Mouse (Mus musculus) thymus, postnatal 0 days (tissue): ENCODE data around the gene Atg5. TPM values are rescaled to one million over a fixed set of nuclear protein-coding genes. Genes with fewer than 3 reads are reported as not detected.
"Not testable (repeated sequence)": the region's sequence is repeated elsewhere in the genome, so short reads cannot be mapped to it uniquely, and the experiment has no call there.

ENCODE experiments used
- DNase-seq: peaks from one replicate; pipeline ENCODE4 v3.0.0-alpha.2; 2015; ENCODE audit warnings: low spot score
- polyA plus RNA-seq: library from polyadenylated mRNA; unstranded; fragments of >200 nt; fragmentation: Nextera tagmentation; extraction: Ambion mirVana; gene quantifications from 2 replicates; pipeline ENCODE4 v1.2.1, GENCODE M21; 2015

The Atg5 gene
- polyA plus RNA-seq, result 49.7 and 54.7 TPM in 2 replicates

DNA sequence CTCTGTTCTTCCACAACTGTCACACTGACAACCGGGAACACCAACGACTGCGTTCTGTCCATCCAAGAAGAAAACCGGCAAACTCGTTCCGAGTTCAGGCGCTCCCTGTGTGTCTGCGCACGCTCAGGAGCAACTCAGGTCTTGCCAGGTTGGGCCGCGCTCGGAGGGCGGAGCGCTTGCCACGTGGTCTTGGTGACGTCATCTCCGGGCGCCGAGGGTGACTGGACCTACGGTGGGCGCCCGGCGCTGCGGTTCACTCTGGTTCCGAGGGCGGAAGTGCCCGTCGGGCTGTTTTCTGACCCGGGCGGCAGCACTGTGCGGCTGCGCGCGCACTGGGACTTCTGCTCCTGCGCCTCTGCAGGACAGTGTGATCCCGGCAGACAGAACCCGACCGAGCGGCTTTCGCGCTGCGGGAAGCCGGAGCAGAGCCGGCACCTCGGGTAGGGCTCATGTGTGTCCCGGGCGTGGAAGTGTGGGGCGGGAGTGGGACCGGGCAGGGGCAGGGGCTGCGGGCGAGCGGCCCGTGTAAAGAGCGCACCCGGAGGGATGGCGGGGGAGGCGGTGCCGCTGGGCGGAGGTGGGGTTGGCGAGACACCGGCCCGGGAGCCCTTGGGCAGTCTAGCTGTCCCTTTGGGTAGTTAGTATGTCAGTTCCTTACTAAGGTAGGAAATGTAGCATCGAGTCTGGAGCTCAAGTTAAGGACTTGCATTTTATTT is at the start of gene Atg5:
Gene Atg5 (plus strand): TSS at position 214 of the 716 bp plus-strand sequence.
- peak; percentile 96 for DNase-seq

DNA sequence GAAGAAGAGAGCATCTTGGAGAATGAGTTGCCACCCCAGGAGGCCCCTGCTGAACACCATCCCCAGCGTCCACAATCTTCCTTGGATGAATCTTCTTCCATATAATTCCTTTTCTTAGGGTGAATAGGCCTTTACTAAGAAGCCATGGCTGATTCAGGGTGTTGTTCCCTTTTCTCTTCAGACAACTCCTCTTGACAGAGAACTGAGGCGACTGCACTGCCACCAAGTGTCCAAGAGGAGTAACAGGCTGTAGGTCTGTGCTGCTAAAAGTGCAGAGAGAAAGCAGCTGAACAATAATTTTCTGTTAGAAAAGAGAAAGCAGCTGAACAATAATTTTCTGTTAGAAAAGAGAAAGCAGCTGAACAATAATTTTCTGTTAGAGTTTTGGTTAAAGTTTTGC is 49.1 kb upstream of the Atg5 start:
- DNase-seq, result peak; percentile 4

DNA sequence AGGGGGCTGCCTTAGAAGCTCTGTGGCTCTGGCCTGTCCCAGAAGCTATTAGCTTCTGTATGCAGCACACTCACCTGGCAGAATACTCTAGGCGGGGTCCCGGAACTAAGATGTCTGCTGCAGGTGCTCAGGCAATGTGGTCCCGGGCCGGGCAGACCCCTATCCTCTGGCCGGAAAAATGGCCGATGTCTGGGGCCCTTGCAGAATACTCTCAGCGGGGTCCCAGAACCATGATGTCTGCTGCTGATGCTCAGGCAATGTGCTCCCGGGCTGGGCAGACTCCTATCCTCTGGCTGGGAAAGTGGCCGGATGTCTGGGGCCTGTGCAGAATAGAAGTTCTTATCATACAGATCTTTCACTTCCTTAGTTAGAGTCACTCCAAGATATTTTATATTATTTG is 43.8 kb upstream of the Atg5 start:
- no peak for DNase-seq

DNA sequence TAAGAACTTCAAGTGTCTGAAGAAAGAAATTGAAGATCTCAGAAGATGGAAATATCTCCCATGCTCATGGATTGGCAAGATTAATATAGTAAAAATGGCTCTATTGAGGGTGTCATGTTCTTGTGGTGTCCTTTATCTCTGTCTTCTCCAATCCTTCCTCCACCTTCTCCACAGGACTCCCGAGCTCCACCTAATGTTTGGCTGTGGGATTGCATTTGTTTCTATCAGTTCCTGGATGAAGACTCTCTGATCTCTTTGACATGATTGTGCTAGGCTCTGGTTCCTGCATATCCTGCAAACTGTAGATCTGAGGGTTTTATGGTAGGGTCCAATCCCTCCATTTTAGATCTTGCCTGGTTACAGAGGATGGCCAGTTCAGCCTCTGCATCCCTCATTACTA is 34.8 kb upstream of the Atg5 start:
- peak; percentile 55 for DNase-seq

DNA sequence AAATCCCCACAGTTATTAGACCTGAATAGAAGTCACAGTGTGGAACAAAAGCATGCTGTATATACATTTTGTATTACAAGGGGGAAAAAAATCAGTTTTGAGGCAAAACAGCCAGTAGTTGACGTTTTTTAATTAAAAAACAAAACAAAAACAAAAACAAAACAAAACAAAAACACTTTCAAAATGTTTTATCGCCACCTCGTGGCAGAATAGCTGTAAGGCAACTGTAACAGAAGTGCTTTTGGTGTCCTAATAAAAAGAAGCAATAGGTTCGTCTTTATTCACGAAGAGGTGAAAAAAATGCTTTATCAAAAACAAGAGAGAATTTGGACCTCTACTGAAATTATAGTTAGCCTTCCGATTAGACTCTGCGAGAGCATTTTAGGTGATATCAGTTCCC is 32.9 kb upstream of the Atg5 start:
- not testable (repeated sequence) for DNase-seq

DNA sequence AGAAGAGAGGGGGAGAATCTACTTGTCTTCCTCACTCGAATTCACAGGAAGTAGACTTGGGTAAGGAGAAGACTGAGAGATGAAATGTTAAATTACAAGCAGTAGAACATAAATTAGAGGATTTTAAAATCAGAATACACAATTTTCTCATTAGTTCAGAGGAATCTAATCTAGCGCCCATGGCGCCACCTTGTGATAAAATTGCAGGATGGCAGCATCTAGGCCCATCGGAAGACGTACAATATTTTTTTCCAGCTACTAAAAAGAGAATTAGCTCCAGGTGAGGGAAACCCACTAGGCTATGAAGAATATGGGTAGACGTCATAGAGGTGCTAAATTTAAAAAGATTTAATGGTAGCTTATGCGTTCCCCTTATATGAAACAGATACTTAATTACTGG is 11.5 kb upstream of the Atg5 start:
- DNase-seq, result peak; percentile 14

DNA sequence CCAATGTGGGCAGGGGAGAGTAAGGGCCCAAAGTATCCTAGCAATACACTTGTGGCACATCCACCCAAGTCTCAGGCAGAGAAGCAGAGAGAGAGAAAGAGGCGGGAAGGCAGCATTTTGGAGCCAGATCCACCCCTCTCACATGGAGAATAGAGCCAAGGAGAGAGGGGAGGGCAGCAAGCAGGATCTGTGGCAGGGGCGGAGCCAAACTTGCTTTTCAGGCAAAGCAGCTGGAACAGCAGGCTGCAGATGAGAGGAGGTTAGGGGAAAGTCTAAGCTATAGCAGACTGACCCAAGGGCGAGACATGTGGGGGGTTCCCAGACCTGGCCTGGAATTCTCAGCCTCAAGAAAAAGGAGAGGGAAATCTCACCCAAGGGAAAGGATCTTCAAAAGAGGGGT is 2.3 kb upstream of the Atg5 start:
- DNase-seq, result no peak

DNA sequence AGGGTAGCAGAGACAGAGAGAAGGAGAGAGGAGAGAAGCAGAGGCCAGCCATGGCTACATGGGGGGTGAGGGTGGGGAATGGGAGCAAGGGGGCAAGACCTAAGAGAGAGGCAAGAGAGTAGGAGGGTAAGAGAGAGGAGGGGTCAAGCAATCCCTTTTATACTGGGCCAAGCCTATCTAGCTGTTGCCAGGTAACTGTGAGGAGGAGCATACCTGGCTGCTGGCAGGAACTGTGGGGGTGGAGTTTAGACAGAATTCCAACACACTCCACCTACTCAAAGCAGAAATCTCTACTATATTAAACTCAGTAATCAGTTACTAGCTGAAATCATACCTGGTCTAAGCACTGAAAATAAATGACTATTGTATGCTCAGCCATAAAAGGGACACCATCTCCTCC is 1.6 kb upstream of the Atg5 start:
- no peak for DNase-seq

DNA sequence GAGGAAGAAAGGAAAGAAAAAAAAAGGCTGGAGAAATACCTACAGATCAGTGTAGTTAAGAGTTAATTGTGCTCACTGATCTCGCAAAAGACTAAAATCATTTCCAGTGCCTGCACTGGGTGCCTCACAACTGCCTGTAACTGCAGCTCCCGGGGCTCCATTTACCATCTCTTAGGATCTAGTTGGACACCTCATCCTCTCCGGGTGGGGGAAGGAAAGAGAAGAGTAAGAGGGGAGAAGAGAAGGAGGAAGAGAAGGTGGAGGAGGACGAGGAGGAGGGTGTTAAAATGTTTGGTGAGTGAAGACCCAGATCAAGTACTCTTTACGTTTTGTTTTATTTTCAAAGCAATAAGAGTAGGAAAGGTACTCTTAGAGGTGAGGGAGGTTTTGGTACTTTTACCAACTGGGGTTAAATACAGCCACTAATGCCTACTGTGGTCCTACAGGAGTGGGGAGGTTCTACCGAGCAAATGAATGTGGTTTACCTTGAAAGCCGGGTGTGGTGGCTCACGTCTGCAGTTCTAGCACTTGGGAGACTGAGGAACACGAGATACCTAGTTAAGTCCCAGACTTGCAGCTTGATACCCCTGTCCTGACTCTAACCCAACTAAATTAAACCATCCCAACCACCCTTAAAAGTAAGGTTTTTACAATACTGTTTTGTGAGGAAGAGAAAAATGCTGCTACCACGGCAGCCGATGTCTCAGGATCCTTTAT is 574 bp upstream of the Atg5 start:
- no peak for DNase-seq

DNA sequence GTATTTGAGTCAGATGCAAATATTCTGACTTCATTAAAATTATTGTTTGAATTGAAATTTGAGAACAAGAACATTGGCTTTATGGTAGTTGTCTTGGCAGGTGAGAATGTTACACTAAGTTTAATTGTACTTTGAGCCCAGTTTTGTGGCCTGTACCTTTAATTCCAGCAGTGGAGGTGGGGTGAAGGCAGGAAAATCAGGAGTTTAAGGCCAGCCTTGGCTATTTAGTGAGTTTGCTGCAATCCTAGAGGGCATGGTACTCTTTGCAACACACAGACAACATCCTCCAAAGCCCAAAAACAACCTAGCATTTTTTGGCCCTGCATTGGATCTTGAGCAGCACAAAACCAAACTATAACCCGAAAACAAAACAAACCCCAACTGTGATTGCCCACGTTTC is 1.1 kb downstream of the Atg5 start:
- DNase-seq, result no peak

DNA sequence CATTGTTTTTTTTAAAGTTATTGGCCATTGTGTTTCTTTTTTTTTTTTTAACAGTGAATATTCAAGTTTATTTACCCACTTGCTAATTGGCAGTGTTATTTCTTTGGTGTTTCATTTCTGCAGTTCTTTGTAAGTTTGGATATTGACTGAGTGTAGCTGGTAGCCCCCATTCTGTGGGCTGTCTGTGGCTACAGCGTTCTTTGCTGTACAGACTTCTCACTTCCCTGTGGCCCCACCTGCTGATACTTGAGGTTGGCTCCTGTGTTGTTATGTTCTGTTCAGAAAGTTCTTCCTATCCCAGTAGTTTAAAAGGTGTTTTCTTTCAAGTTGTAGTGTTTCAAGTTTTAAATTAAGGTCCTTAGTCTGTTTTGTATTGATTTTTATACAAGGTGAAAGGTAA is 14.2 kb downstream of the Atg5 start:
- DNase-seq, result peak; percentile 11

DNA sequence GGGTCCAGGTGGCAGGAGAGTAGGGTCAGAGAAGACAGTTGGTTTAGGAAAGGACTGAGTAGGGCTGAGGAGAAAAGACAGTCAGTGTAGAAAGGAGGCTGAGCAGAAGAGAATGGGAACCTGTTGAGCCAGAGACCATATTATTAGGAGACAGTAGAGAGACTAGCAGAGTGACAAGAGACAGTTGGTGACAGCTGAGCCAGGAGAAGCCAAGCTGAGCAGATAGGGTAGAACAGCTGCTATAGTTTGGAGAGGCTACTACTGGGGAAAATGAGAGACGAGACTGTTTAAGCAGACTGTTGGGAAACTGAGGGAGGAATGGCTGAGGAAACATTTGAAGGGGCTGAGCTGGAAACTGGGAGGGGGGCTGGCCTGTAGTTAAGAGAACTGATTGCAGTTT is 16.9 kb downstream of the Atg5 start:
- DNase-seq, result no peak

DNA sequence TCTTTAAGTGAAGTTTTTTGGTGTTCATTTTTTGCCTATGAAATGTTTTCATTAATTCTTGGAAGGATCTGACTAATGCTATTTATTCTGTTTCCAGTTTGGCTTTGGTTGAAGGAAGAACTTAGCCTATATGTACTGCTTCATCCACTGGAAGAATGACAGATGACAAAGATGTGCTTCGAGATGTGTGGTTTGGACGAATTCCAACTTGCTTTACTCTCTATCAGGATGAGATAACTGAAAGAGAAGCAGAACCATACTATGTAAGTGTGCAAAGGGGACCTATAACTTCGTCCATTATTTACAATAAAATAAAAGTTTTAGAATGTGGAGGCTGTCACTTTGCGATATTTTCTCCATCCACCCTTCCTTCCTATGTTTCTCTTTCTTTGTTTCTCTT is 17.8 kb downstream of the Atg5 start:
- no peak for DNase-seq

DNA sequence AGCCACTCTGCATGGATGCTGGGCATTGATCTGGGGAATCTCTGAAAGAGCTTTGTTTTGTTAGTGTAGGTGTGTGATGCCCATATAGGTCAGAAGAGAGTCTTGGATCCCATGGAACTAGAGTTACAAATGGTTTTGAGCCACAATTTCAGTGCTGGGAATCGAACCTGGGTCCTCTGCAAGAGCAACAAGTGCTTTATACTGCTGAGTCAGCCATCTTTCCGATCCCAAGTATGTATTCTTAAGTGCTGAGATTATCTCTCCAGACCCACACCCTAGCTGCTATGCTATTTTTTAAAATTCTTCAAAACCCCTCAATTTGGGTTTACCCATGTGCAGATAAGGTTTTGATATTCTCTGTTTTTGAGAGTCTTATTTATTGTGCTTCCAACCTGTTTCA is 22.7 kb downstream of the Atg5 start:
- no peak for DNase-seq

DNA sequence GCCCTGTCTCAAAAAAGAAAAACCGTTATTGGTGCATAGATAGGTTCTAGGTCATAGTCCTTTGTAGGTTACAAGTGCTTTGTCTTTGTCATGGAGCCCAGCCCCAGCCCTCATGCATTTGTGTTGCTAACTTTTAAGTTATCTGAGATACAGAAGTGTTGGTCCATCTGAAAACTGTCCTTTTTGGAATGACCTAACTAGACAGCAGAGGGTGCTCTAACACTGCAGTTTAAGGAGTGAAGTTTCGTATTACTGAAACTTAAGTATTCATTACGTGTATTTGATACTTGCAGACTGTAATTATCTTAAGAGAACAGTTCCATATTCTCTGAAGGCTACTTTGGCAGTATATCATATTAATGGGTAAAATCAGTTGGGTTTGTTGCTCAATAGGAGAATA is 24.0 kb downstream of the Atg5 start:
- peak; percentile 31 for DNase-seq

DNA sequence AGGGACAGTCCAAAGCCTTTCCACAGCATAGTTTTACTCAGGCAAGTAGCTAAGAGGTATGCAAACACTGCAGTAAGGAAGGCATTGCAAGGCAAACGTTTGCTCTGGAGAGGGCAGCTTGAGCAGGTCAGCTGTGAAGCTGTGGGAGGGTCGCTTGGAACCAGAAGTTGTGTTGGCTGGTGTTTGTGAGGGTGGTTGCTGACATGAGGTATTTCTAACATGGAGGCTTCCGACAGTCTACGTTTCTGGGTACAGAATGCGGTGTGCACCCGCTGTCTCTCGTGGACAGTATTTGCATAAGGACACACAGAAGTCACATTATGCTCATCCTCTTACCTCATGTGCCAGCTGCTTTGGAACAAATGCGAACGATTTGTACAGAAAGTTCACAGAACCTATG is 31.0 kb downstream of the Atg5 start:
- DNase-seq, result no peak

DNA sequence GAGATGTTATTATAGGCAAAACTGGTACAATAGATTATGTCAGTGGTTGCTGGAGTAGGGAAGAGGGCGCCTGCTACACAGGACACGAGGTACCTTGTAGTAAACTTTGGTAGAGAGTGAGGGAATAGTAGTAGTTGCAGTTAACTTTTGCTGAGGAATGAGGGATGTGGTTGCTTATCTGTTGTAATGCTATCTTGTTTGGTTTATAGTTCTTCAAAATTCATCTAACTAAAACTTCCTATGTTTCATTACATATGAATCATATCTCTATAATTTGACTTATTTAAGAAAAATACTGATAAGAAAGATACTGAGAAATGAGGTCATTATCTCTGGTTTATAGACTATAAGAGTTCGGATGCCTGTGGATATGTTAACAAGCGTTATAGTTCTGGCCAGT is 31.9 kb downstream of the Atg5 start:
- no peak for DNase-seq

DNA sequence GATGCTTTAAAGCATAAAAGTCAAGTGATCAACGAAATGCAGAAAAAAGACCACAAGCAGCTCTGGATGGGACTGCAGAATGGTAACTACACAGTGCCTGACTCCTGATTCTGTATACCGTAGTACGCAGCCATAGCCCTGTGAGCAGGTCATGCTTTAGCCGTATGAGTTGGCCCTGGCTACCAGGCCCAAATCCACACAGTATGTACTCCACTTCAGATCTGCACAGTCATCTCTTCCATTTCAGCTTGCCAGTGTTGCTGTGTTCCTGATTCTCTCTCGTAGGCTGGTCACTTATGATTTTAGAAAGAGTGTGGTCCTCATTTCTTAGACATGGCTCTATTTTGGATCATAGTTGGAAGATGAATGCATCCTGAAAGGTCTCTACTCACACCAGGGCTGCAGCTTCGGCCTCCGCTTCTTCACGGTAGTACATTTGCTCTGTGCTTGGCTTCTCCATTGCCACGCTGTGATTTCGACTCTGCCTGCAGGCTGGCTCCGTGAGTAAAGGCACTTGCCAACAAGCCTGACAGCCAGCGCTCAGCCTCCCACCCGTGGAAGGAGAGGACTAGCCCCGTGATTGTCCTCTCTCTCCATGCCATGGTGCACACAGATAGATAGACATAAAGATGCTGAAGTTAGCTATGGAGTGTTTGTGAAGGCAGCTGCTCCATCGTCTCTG is 35.6 kb downstream of the Atg5 start:
- DNase-seq, result no peak

DNA sequence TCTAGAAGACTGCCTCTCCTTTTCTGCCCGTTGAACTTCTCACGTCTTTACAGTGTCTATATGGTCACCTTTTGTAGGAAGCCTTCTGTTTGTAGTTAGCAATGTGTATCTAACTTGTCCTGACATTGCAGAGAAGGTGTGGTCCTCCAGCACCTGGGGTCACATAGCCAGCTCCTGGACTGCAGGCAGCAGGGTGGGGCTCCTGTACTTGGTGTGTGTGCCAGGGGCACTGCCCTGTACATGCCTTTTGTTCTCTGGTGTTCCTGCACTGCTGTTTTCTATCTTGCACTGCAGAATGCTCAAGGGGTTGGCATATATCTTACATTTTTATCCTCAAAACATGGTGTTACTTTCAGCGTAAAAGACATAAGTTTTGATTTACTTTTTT is 36.2 kb downstream of the Atg5 start:
- DNase-seq, result no peak

DNA sequence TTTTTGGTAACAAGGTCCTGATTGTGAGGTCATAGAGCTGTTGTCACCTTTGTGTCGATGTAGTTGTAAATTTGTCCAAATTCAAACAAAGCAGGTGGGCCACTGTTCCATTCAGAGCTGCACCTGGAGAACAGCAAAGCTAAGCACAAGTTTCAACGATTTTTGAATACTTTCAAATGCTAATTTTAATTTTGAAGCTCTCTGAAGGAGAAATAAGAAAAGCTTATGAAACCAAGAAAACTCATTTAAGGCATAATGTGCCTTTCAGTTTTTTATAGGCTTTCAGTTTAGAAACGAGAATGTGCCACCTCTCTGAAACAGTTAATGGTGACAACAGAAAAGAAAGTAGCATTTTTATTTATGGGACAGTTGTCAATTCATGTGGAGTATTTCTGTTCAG is 36.7 kb downstream of the Atg5 start:
- DNase-seq, result no peak

DNA sequence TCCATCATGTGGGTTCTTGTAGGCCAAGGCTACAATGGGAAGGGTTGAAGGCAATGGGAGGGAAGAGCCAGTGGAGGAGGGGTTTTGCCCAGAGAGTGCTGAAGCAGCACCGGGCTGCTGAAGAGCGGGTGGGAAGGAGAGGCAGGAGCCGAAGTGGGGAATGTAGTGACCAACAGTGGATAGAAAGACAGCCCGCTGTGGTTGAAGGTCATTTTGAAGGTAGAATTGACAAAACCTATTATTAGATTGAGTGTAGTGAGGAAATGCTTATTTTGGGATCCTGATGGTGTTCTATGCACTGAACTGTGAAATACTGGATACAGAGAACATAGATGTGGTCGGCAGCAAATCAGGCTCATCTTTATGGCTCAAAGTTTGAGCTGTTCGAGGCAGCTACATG is 38.1 kb downstream of the Atg5 start:
- DNase-seq, result no peak

DNA sequence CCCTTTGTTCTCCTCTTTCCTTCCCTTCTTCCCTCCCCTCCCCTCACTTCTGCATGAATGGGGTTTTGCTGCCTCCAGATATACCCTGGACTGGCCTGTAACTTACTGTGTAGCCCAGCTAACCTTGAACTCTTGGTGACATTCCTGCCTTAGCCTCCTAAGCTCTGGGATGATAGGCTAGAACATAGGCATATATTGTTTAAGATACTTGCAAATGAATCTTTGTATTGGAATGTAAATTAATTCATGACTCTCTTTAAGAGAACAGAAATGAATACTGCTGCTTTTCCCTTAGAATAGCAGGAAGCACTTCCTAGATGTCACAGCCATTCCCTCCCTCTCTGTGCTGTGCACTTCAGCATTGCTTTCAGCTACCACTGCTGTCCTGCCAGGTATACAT is 40.1 kb downstream of the Atg5 start:
- no peak for DNase-seq

DNA sequence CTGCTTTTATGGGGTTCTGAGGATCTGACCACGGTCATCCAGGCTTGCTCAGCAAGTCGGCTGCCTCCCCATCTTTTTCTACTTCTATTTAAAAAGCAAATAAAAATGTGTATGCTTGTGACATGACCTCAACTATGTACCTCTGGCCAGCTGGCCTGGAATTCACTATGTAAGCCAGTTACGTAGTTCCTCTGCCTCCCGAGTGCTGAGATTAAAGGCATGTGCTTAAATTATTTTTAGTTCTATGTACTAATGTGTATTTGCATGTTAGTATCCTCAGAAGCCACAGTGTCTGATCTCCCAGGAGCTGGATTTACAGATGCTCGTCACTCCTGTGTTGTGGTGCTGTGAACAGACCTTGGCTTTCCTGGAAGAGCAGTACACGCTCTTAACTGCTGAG is 41.1 kb downstream of the Atg5 start:
- no peak for DNase-seq
